Mouse (Mus musculus): Measurements from ENCODE around the gene Nfu1. TPM values are rescaled to one million over a fixed set of nuclear protein-coding genes. Genes with fewer than 3 reads are reported as not detected.

The Nfu1 gene
- polyA plus RNA-seq, 1 experiment from 2014 or later = 96.7 TPM

- Histone ChIP-seq H3K9ac (replicated peaks) (no peak overlapping the region), H3K27me3 (no peaks in the 10 kb centered on the region), H3K4me1 (replicated peaks) (no peaks in the 10 kb centered on the region), H3K9me3 (no peaks in the 10 kb centered on the region), H3K4me3 (replicated peaks) (no peak overlapping the region), H3K27ac (no peak overlapping the region), H3K36me3 (peaks cover 46% of the 10 kb centered on the region), H3K4me2 (no peak overlapping the region)
- WGBS = 92% methylated on average over 4 of the region's 4 CpGs
- ATAC-seq (ENCODE audit: insufficient number of reproducible peaks, insufficient read depth, low FRiP score, low TSS enrichment, low read depth) = no peak
Observed at GRCm38 (mm10) chr6:86994254-86994653, 14.8 kb upstream of the Nfu1 start.

GRCm38 (mm10) chr6:86996629-86997307 is 12.3 kb upstream of the Nfu1 start:
- Histone ChIP-seq H3K36me3 (peaks cover 43% of the 10 kb centered on the region), H3K4me1 (replicated peaks) (no peaks in the 10 kb centered on the region), H3K4me2 (no peak overlapping the region), H3K27ac (no peak overlapping the region), H3K9ac (replicated peaks) (no peak overlapping the region), H3K9me3 (no peaks in the 10 kb centered on the region), H3K27me3 (no peaks in the 10 kb centered on the region), H3K4me3 (replicated peaks) (no peak overlapping the region)
- no peak for ATAC-seq (ENCODE audit: insufficient number of reproducible peaks, insufficient read depth, low FRiP score, low TSS enrichment, low read depth)
- WGBS = 84% methylated on average over 5 of the region's 5 CpGs

GRCm38 (mm10) chr6:86997360-86997759 is 11.7 kb upstream of the Nfu1 start:
- Histone ChIP-seq H3K4me3 (replicated peaks) (no peak overlapping the region), H3K27me3 (no peaks in the 10 kb centered on the region), H3K4me2 (no peak overlapping the region), H3K9ac (replicated peaks) (no peak overlapping the region), H3K4me1 (replicated peaks) (no peaks in the 10 kb centered on the region), H3K27ac (no peak overlapping the region), H3K36me3 (peaks cover 43% of the 10 kb centered on the region), H3K9me3 (no peaks in the 10 kb centered on the region)
- 90% methylated on average over 6 of the region's 6 CpGs for WGBS
- ATAC-seq (ENCODE audit: insufficient number of reproducible peaks, insufficient read depth, low FRiP score, low TSS enrichment, low read depth) = no peak

GRCm38 (mm10) chr6:87001995-87002394 is 7.0 kb upstream of the Nfu1 start:
- no peak overlapping the region; the same call in 1 of the 2 replicates for H3K27ac ChIP-seq

GRCm38 (mm10) chr6:87002521-87003055 is 6.4 kb upstream of the Nfu1 start:
- H3K4me2 ChIP-seq = no peak overlapping the region
- no peak overlapping the region for H3K4me3 ChIP-seq (replicated peaks)
- H3K4me1 ChIP-seq (replicated peaks) = peaks cover 4% of the 10 kb centered on the region; the same call in 1 of the 2 replicates
- peak overlapping the region; percentile 50; the same call in 1 of the 2 replicates for H3K27ac ChIP-seq
- no peak for ATAC-seq (ENCODE audit: insufficient number of reproducible peaks, insufficient read depth, low FRiP score, low TSS enrichment, low read depth)
- H3K9me3 ChIP-seq = no peaks in the 10 kb centered on the region
- 53% methylated on average over 8 of the region's 8 CpGs for WGBS
- H3K36me3 ChIP-seq = peaks cover 17% of the 10 kb centered on the region
- H3K27me3 ChIP-seq = no peaks in the 10 kb centered on the region
- no peak overlapping the region for H3K9ac ChIP-seq (replicated peaks)

More at GRCm38 (mm10) chr6:87001995-87002394, 7.0 kb upstream of the Nfu1 start:
- no peaks in the 10 kb centered on the region for H3K9me3 ChIP-seq
- no peak overlapping the region for H3K4me2 ChIP-seq
- peaks cover 23% of the 10 kb centered on the region for H3K36me3 ChIP-seq
- H3K27me3 ChIP-seq = no peaks in the 10 kb centered on the region
- no peak for ATAC-seq (ENCODE audit: insufficient number of reproducible peaks, insufficient read depth, low FRiP score, low TSS enrichment, low read depth)
- WGBS = 89% methylated on average over 6 of the region's 6 CpGs
- H3K4me3 ChIP-seq (replicated peaks) = no peak overlapping the region
- H3K4me1 ChIP-seq (replicated peaks) = peaks cover 4% of the 10 kb centered on the region; the same call in 1 of the 2 replicates
- H3K9ac ChIP-seq (replicated peaks) = no peak overlapping the region

GRCm38 (mm10) chr6:87004099-87004498 is 4.9 kb upstream of the Nfu1 start:
- Histone ChIP-seq H3K4me1 (replicated peaks) (peaks cover 4% of the 10 kb centered on the region; the same call in 1 of the 2 replicates), H3K27me3 (no peaks in the 10 kb centered on the region), H3K36me3 (0 out of 2 replicates have a peak, but pooled peaks cover 2% of the 10 kb centered on the region), H3K27ac (no peak overlapping the region), H3K9ac (replicated peaks) (no peak overlapping the region), H3K4me2 (no peak overlapping the region), H3K4me3 (replicated peaks) (no peak overlapping the region), H3K9me3 (no peaks in the 10 kb centered on the region)
- WGBS = 80% methylated on average over 2 of the region's 2 CpGs
- no peak for ATAC-seq (ENCODE audit: insufficient number of reproducible peaks, insufficient read depth, low FRiP score, low TSS enrichment, low read depth)

- H3K27me3 ChIP-seq = no peaks in the 10 kb centered on the region
- H3K4me3 ChIP-seq (replicated peaks) = no peak overlapping the region
- no peak overlapping the region for H3K9ac ChIP-seq (replicated peaks)
- no peak for ATAC-seq (ENCODE audit: insufficient number of reproducible peaks, insufficient read depth, low FRiP score, low TSS enrichment, low read depth)
- H3K9me3 ChIP-seq = no peaks in the 10 kb centered on the region
- no peaks in the 10 kb centered on the region for H3K36me3 ChIP-seq
- no peak overlapping the region for H3K27ac ChIP-seq
- no peak overlapping the region for H3K4me2 ChIP-seq
- peaks cover 8% of the 10 kb centered on the region for H3K4me1 ChIP-seq (replicated peaks)
Observed at GRCm38 (mm10) chr6:87005577-87005976, 3.5 kb upstream of the Nfu1 start.

- peak overlapping the region; percentile 63 for H3K4me2 ChIP-seq
- H3K4me1 ChIP-seq (replicated peaks) = peaks cover 7% of the 10 kb centered on the region
- H3K4me3 ChIP-seq (replicated peaks) = peak overlapping the region; percentile 92
- no peaks in the 10 kb centered on the region for H3K9me3 ChIP-seq
- H3K27me3 ChIP-seq = no peaks in the 10 kb centered on the region
- peak; percentile 92 for ATAC-seq (ENCODE audit: insufficient number of reproducible peaks, insufficient read depth, low FRiP score, low TSS enrichment, low read depth)
- H3K9ac ChIP-seq (replicated peaks) = peak overlapping the region; percentile 87
- H3K36me3 ChIP-seq = peaks cover 22% of the 10 kb centered on the region
- H3K27ac ChIP-seq = peak overlapping the region; percentile 66; the same call in 1 of the 2 replicates
- WGBS = under 1% methylated on average over 36 of the region's 36 CpGs
Observed at GRCm38 (mm10) chr6:87009692-87010328, 774 bp downstream of the Nfu1 start.

- ATAC-seq (ENCODE audit: insufficient number of reproducible peaks, insufficient read depth, low FRiP score, low TSS enrichment, low read depth) = no peak
- Histone ChIP-seq H3K36me3 (peaks cover 77% of the 10 kb centered on the region), H3K4me1 (replicated peaks) (no peaks in the 10 kb centered on the region), H3K4me3 (replicated peaks) (no peak overlapping the region), H3K27me3 (no peaks in the 10 kb centered on the region), H3K4me2 (no peak overlapping the region), H3K27ac (no peak overlapping the region), H3K9me3 (peaks cover 7% of the 10 kb centered on the region), H3K9ac (replicated peaks) (no peak overlapping the region)
- WGBS = 62% methylated on average over 4 of the region's 4 CpGs
Observed at GRCm38 (mm10) chr6:87016916-87017315, 7.9 kb downstream of the Nfu1 start.

- H3K9ac ChIP-seq (replicated peaks) = no peak overlapping the region
- H3K36me3 ChIP-seq = peaks cover 78% of the 10 kb centered on the region
- no peaks in the 10 kb centered on the region for H3K4me1 ChIP-seq (replicated peaks)
- H3K4me2 ChIP-seq = no peak overlapping the region
- no peaks in the 10 kb centered on the region for H3K27me3 ChIP-seq
- WGBS = 90% methylated on average over 8 of the region's 8 CpGs
- H3K4me3 ChIP-seq (replicated peaks) = no peak overlapping the region
- ATAC-seq (ENCODE audit: insufficient number of reproducible peaks, insufficient read depth, low FRiP score, low TSS enrichment, low read depth) = no peak
- H3K9me3 ChIP-seq = peaks cover 7% of the 10 kb centered on the region
- no peak overlapping the region for H3K27ac ChIP-seq
Observed at GRCm38 (mm10) chr6:87018874-87019273, 9.8 kb downstream of the Nfu1 start.

- peaks cover 89% of the 10 kb centered on the region for H3K36me3 ChIP-seq
- H3K27me3 ChIP-seq = no peaks in the 10 kb centered on the region
- H3K9me3 ChIP-seq = peaks cover 7% of the 10 kb centered on the region
- WGBS = 98% methylated on average over 12 of the region's 12 CpGs
- no peak overlapping the region for H3K4me2 ChIP-seq
- no peak overlapping the region for H3K27ac ChIP-seq
- no peak overlapping the region for H3K4me3 ChIP-seq (replicated peaks)
- H3K4me1 ChIP-seq (replicated peaks) = no peaks in the 10 kb centered on the region
- H3K9ac ChIP-seq (replicated peaks) = no peak overlapping the region
- ATAC-seq (ENCODE audit: insufficient number of reproducible peaks, insufficient read depth, low FRiP score, low TSS enrichment, low read depth) = no peak
Observed at GRCm38 (mm10) chr6:87021791-87022190, 12.8 kb downstream of the Nfu1 start.

All from limb, embryonic 12.5 days (tissue).